Mouse (Mus musculus) brain, embryonic 14.5 days (tissue): ENCODE data around the gene Car10. TPM values are rescaled to one million over a fixed set of nuclear protein-coding genes. Genes with fewer than 3 reads are reported as not detected.

Experiments
- DNase-seq: peaks from one replicate; pipeline ENCODE4 v3.0.0-alpha.2; 2011; ENCODE audit warnings: low read depth
- CTCF ChIP-seq: fragments of 200-500 bp; IDR thresholded peaks from 2 replicates; pipeline ENCODE4 v1.5.1; 2012; ENCODE audit warnings: inconsistent platforms, mild to moderate bottlenecking, moderate library complexity, borderline replicate concordance; ENCODE audit not compliant: insufficient read depth, insufficient read length; ENCODE audit errors: extremely low read depth
- POLR2A ChIP-seq: fragments of 200-500 bp; IDR thresholded peaks from 2 replicates; pipeline ENCODE4 v1.6.1; 2012; ENCODE audit warnings: mild to moderate bottlenecking, inconsistent platforms, borderline replicate concordance; ENCODE audit not compliant: poor library complexity, insufficient read depth, insufficient read length, severe bottlenecking; ENCODE audit errors: extremely low read depth
- polyA plus RNA-seq: library from polyadenylated mRNA; depleted of rRNA; stranded (reverse); fragments of >200 nt; gene quantifications from 2 replicates; pipeline ENCODE4 v1.2.3, GENCODE M21; 2012

Car10 gene
- polyA plus RNA-seq, 1 experiment, result 28.5 TPM

- DNase-seq, result no peak
- TF ChIP-seq CTCF (no peak), POLR2A (no peak)
Measured at GRCm38 (mm10) chr11:93467711-93468110, 369.9 kb downstream of the Car10 start.

GRCm38 (mm10) chr11:93470771-93471170, 372.9 kb downstream of the Car10 start:
- no peak for TF ChIP-seq CTCF
- DNase-seq, result peak; percentile 70

- TF ChIP-seq POLR2A (no peak), CTCF (peak; percentile 79)
- peak; percentile 93 for DNase-seq
Measured at GRCm38 (mm10) chr11:93471573-93472179, 373.8 kb downstream of the Car10 start.

- DNase-seq, result no peak
- TF ChIP-seq POLR2A, result no peak
- TF ChIP-seq CTCF, result no peak
Measured at GRCm38 (mm10) chr11:93484661-93485060, 386.8 kb downstream of the Car10 start.

GRCm38 (mm10) chr11:93487021-93487420, 389.2 kb downstream of the Car10 start:
- DNase-seq, result no peak
- TF ChIP-seq CTCF (no peak), POLR2A (no peak)

GRCm38 (mm10) chr11:93487913-93488604, 390.2 kb downstream of the Car10 start:
- DNase-seq, result peak; percentile 91
- TF ChIP-seq CTCF (no peak), POLR2A (no peak)

- no peak for TF ChIP-seq POLR2A
- TF ChIP-seq CTCF, result no peak
- no peak for DNase-seq
Measured at GRCm38 (mm10) chr11:93490211-93490820, 392.5 kb downstream of the Car10 start.

- no peak for TF ChIP-seq CTCF
- TF ChIP-seq POLR2A, result no peak
- DNase-seq, result peak; percentile 57
Measured at GRCm38 (mm10) chr11:93497896-93498295, 400.1 kb downstream of the Car10 start.

GRCm38 (mm10) chr11:93500442-93500841, 402.6 kb downstream of the Car10 start:
- TF ChIP-seq CTCF (no peak), POLR2A (no peak)
- DNase-seq, result peak; percentile 47

GRCm38 (mm10) chr11:93501671-93502070, 403.8 kb downstream of the Car10 start:
- no peak for DNase-seq
- TF ChIP-seq POLR2A (no peak), CTCF (no peak)

- TF ChIP-seq POLR2A (no peak), CTCF (no peak)
- no peak for DNase-seq
Measured at GRCm38 (mm10) chr11:93502864-93503263, 405.0 kb downstream of the Car10 start.

- no peak for TF ChIP-seq POLR2A
- TF ChIP-seq CTCF, result peak; percentile 33; the same call in 1 of the 2 replicates
- DNase-seq, result no peak
Measured at GRCm38 (mm10) chr11:93503469-93503868, 405.6 kb downstream of the Car10 start.

- peak; percentile 49 for DNase-seq
- TF ChIP-seq POLR2A, result no peak
- TF ChIP-seq CTCF, result no peak
Measured at GRCm38 (mm10) chr11:93509527-93510235, 411.9 kb downstream of the Car10 start.
